Mouse (Mus musculus) heart, embryonic 13.5 days (tissue): ENCODE results near the gene Ugt1a10. TPM values are rescaled to one million over a fixed set of nuclear protein-coding genes. Genes with fewer than 3 reads are reported as not detected.
"Not testable (repeated sequence)": the region's sequence is repeated elsewhere in the genome, so short reads cannot be mapped to it uniquely, and the experiment has no call there.

ENCODE experiments used
- ATAC-seq: fragments of 200-750 bp; cut with Nextera tagmentation; 2 replicates; pipeline ENCODE4 v1.8.0; 2017; ENCODE audit warnings: moderate TSS enrichment; ENCODE audit not compliant: insufficient number of reproducible peaks, low FRiP score, low TSS enrichment; ENCODE audit errors: extremely low read depth
- H3K27ac ChIP-seq: fragments of 300-500 bp; sonication (generic); replicated peaks from 2 replicates; pipeline ENCODE4 v1.5.1; 2015; ENCODE audit warnings: moderate library complexity, mild to moderate bottlenecking, inconsistent platforms
- H3K27me3 ChIP-seq: fragments of 300-500 bp; sonication (generic); replicated peaks from 2 replicates; pipeline ENCODE4 v1.6.1; 2015; ENCODE audit warnings: mild to moderate bottlenecking, inconsistent platforms
- H3K36me3 ChIP-seq: fragments of 300-500 bp; sonication (generic); 2 replicates; pipeline ENCODE4 v1.6.1; 2015; ENCODE audit warnings: mild to moderate bottlenecking, inconsistent platforms
- H3K4me1 ChIP-seq: fragments of 300-500 bp; sonication (generic); 2 replicates; pipeline ENCODE4 v1.6.1; 2015; ENCODE audit warnings: inconsistent platforms
- H3K4me2 ChIP-seq: fragments of 300-500 bp; sonication (generic); 2 replicates; pipeline ENCODE4 v1.6.1; 2015; ENCODE audit warnings: inconsistent platforms, mild to moderate bottlenecking, moderate library complexity
- H3K4me3 ChIP-seq: fragments of 300-500 bp; sonication (generic); 2 replicates; pipeline ENCODE4 v1.5.1; 2015; ENCODE audit warnings: moderate library complexity, mild to moderate bottlenecking, inconsistent platforms
- H3K9ac ChIP-seq: fragments of 300-500 bp; sonication (generic); 2 replicates; pipeline ENCODE4 v1.6.1; 2015; ENCODE audit warnings: inconsistent platforms, mild to moderate bottlenecking, moderate library complexity
- H3K9me3 ChIP-seq: fragments of 300-500 bp; sonication (generic); 2 replicates; pipeline ENCODE4 v1.6.1; 2016; ENCODE audit warnings: inconsistent platforms
- WGBS: fragments of 180-500 bp; shearing (Covaris S2); methylation state at CpG from one replicate; pipeline ENCODE4 v1.1.7; 2015; ENCODE audit warnings: mixed read lengths; 5-methylcytosine and 5-hydroxymethylcytosine counted together
- polyA plus RNA-seq: library from polyadenylated mRNA; unstranded; fragments of >200 nt; fragmentation: Nextera tagmentation; extraction: Ambion mirVana; gene quantifications from 2 replicates; pipeline ENCODE4 v1.2.1, GENCODE M21; 2015

Gene Ugt1a10
- polyA plus RNA-seq, 1 experiment from 2014 or later: not detected

- H3K36me3 ChIP-seq, H3K4me3 ChIP-seq, H3K27me3 ChIP-seq, H3K9ac ChIP-seq, ATAC-seq, H3K9me3 ChIP-seq, H3K4me1 ChIP-seq, H3K4me2 ChIP-seq, H3K27ac ChIP-seq: not testable (repeated sequence)
- WGBS: 51% methylated on average over 2 of the region's 2 CpGs
Observed at GRCm38 (mm10) chr1:88145278-88145677, 90.1 kb downstream of the Ugt1a10 start.

- ATAC-seq, H3K4me3 ChIP-seq, H3K27ac ChIP-seq, H3K27me3 ChIP-seq, H3K36me3 ChIP-seq, H3K4me2 ChIP-seq, H3K9me3 ChIP-seq, H3K4me1 ChIP-seq, H3K9ac ChIP-seq: not testable (repeated sequence)
- WGBS: 64% methylated on average over 2 of the region's 2 CpGs
Observed at GRCm38 (mm10) chr1:88150133-88150532, 94.9 kb downstream of the Ugt1a10 start.

- Histone ChIP-seq H3K4me3 (no peak overlapping the region), H3K27me3 (no peaks in the 10 kb centered on the region), H3K4me2 (no peak overlapping the region), H3K9me3 (no peaks in the 10 kb centered on the region), H3K27ac (no peak overlapping the region), H3K36me3 (no peaks in the 10 kb centered on the region), H3K4me1 (no peaks in the 10 kb centered on the region), H3K9ac (no peak overlapping the region)
- ATAC-seq: no peak
- 66% methylated on average over 2 of the region's 2 CpGs for WGBS
Observed at GRCm38 (mm10) chr1:88158430-88158829, 103.2 kb downstream of the Ugt1a10 start.

GRCm38 (mm10) chr1:88165711-88166110 is 110.5 kb downstream of the Ugt1a10 start, which contains the start of gene Ugt1a5:
Gene Ugt1a5 (plus strand): TSS chr1:88166012.
- ATAC-seq: no peak
- H3K4me2 ChIP-seq: no peak within 1 kb of the TSS
- WGBS: 69% methylated on average over 5 of the region's 5 CpGs
- no peak within 1 kb of the TSS for H3K9ac ChIP-seq
- H3K4me1 ChIP-seq: no peaks in the 10 kb centered on the region
- no peak within 1 kb of the TSS for H3K4me3 ChIP-seq
- H3K27ac ChIP-seq: no peak within 1 kb of the TSS
- H3K36me3 ChIP-seq: no peaks in the 10 kb centered on the region
- H3K27me3 ChIP-seq: no peaks in the 10 kb centered on the region
- H3K9me3 ChIP-seq: peaks cover 5% of the 10 kb centered on the region; the same call in 1 of the 2 replicates

GRCm38 (mm10) chr1:88172190-88172589 is 117.0 kb downstream of the Ugt1a10 start:
- H3K27ac ChIP-seq, H3K9ac ChIP-seq, H3K4me3 ChIP-seq, H3K4me1 ChIP-seq, ATAC-seq, H3K36me3 ChIP-seq, H3K27me3 ChIP-seq, H3K4me2 ChIP-seq: not testable (repeated sequence)
- H3K9me3 ChIP-seq: peaks cover 24% of the 10 kb centered on the region
- WGBS: 76% methylated on average over 6 of the region's 7 CpGs

- 86% methylated on average over 1 of the region's 1 CpGs for WGBS
- H3K9me3 ChIP-seq: peaks cover 20% of the 10 kb centered on the region
- H3K4me3 ChIP-seq: no peak overlapping the region
- H3K4me2 ChIP-seq: no peak overlapping the region
- no peaks in the 10 kb centered on the region for H3K27me3 ChIP-seq
- no peak overlapping the region for H3K9ac ChIP-seq
- H3K4me1 ChIP-seq: no peaks in the 10 kb centered on the region
- H3K36me3 ChIP-seq: no peaks in the 10 kb centered on the region
- ATAC-seq: no peak
- no peak overlapping the region for H3K27ac ChIP-seq
Observed at GRCm38 (mm10) chr1:88179657-88180056, 124.5 kb downstream of the Ugt1a10 start.

- Histone ChIP-seq H3K4me1 (no peaks in the 10 kb centered on the region), H3K27ac (no peak overlapping the region), H3K4me3 (no peak overlapping the region), H3K9ac (no peak overlapping the region), H3K27me3 (no peaks in the 10 kb centered on the region), H3K36me3 (no peaks in the 10 kb centered on the region), H3K9me3 (no peaks in the 10 kb centered on the region), H3K4me2 (no peak overlapping the region)
- WGBS: 78% methylated on average over 5 of the region's 5 CpGs
- ATAC-seq: no peak
Observed at GRCm38 (mm10) chr1:88186325-88186935, 131.2 kb downstream of the Ugt1a10 start.

GRCm38 (mm10) chr1:88192136-88192535 is 136.9 kb downstream of the Ugt1a10 start:
- H3K27me3 ChIP-seq: 0 out of 2 replicates have a peak, but pooled peaks cover 3% of the 10 kb centered on the region
- no peak overlapping the region for H3K4me2 ChIP-seq
- 65% methylated on average over 3 of the region's 3 CpGs for WGBS

GRCm38 (mm10) chr1:88195687-88196086 is 140.5 kb downstream of the Ugt1a10 start:
- WGBS: 88% methylated on average over 1 of the region's 1 CpGs
- H3K27ac ChIP-seq: no peak overlapping the region
- H3K9ac ChIP-seq: no peak overlapping the region
- no peaks in the 10 kb centered on the region for H3K36me3 ChIP-seq
- no peaks in the 10 kb centered on the region; the same call in 1 of the 2 replicates for H3K4me1 ChIP-seq
- ATAC-seq: no peak
- 0 out of 2 replicates have a peak, but pooled peaks cover 3% of the 10 kb centered on the region for H3K27me3 ChIP-seq
- no peak overlapping the region for H3K4me3 ChIP-seq
- H3K9me3 ChIP-seq: no peaks in the 10 kb centered on the region
- H3K4me2 ChIP-seq: no peak overlapping the region

More at GRCm38 (mm10) chr1:88192136-88192535, 136.9 kb downstream of the Ugt1a10 start:
- Histone ChIP-seq H3K36me3 (no peaks in the 10 kb centered on the region), H3K9ac (no peak overlapping the region), H3K9me3 (no peaks in the 10 kb centered on the region), H3K27ac (no peak overlapping the region), H3K4me3 (no peak overlapping the region), H3K4me1 (no peaks in the 10 kb centered on the region)
- ATAC-seq: no peak

GRCm38 (mm10) chr1:88197443-88197842 is 142.3 kb downstream of the Ugt1a10 start:
- no peak overlapping the region for H3K27ac ChIP-seq
- H3K4me1 ChIP-seq: no peaks in the 10 kb centered on the region; the same call in 1 of the 2 replicates
- 63% methylated on average over 3 of the region's 3 CpGs for WGBS
- H3K9me3 ChIP-seq: no peaks in the 10 kb centered on the region
- no peak overlapping the region for H3K9ac ChIP-seq
- H3K36me3 ChIP-seq: no peaks in the 10 kb centered on the region
- no peak overlapping the region for H3K4me2 ChIP-seq
- ATAC-seq: no peak
- H3K27me3 ChIP-seq: 0 out of 2 replicates have a peak, but pooled peaks cover 3% of the 10 kb centered on the region
- no peak overlapping the region for H3K4me3 ChIP-seq

- peaks cover 2% of the 10 kb centered on the region for H3K4me1 ChIP-seq
- ATAC-seq: no peak
- H3K27me3 ChIP-seq: peaks cover 3% of the 10 kb centered on the region; the same call in 1 of the 2 replicates
- no peak overlapping the region for H3K4me3 ChIP-seq
- 46% methylated on average over 2 of the region's 2 CpGs for WGBS
- H3K27ac ChIP-seq: no peak overlapping the region
- no peak overlapping the region for H3K4me2 ChIP-seq
- no peaks in the 10 kb centered on the region for H3K9me3 ChIP-seq
- H3K36me3 ChIP-seq: no peaks in the 10 kb centered on the region
- no peak overlapping the region for H3K9ac ChIP-seq
Observed at GRCm38 (mm10) chr1:88199996-88200395, 144.8 kb downstream of the Ugt1a10 start.

GRCm38 (mm10) chr1:88200456-88200855 is 145.3 kb downstream of the Ugt1a10 start, which contains the start of gene Ugt1a2:
Gene Ugt1a2 (plus strand): TSS chr1:88200601.
- Histone ChIP-seq H3K4me1 (peaks cover 5% of the 10 kb centered on the region), H3K27me3 (peaks cover 3% of the 10 kb centered on the region; the same call in 1 of the 2 replicates), H3K36me3 (no peaks in the 10 kb centered on the region), H3K9ac (no peak within 1 kb of the TSS), H3K4me3 (no peak within 1 kb of the TSS), H3K9me3 (no peaks in the 10 kb centered on the region), H3K4me2 (no peak within 1 kb of the TSS), H3K27ac (no peak within 1 kb of the TSS)
- no peak for ATAC-seq
- WGBS: 74% methylated on average over 7 of the region's 7 CpGs
